Mouse (Mus musculus) bone marrow, adult 2 months (tissue): ENCODE results near the gene Sgsm3.

ENCODE experiments used
- CTCF ChIP-seq: fragments of 200-500 bp; IDR thresholded peaks from 2 replicates; pipeline ENCODE4 v1.5.1; 2011; ENCODE audit warnings: low read length, control low read depth; ENCODE audit not compliant: control insufficient read depth, insufficient read depth
- POLR2A ChIP-seq: fragments of 200-500 bp; IDR thresholded peaks from 2 replicates; pipeline ENCODE4 v1.6.1; 2011; ENCODE audit warnings: low read depth, mild to moderate bottlenecking, control low read depth, low read length, borderline replicate concordance; ENCODE audit not compliant: control insufficient read depth

- TF ChIP-seq POLR2A (no peak), CTCF (no peak)
Measured at GRCm38 (mm10) chr15:81060975-81061374, 83.4 kb downstream of the Sgsm3 start.
